Mouse (Mus musculus) heart, embryonic 16.5 days (tissue): ENCODE results near the gene Sf3a2. TPM values are rescaled to one million over a fixed set of nuclear protein-coding genes. Genes with fewer than 3 reads are reported as not detected.
A peak's percentile ranks its signal among the peaks of the same experiment; 100 is the strongest.

Source experiments
- ATAC-seq: fragments of 200-750 bp; cut with Nextera tagmentation; replicated peaks from 2 replicates; pipeline ENCODE4 v1.8.0; 2017; ENCODE audit warnings: moderate number of reproducible peaks; ENCODE audit not compliant: insufficient read depth, low FRiP score; ENCODE audit errors: extremely low read depth
- H3K27ac ChIP-seq: fragments of 300-500 bp; sonication (generic); 2 replicates; pipeline ENCODE4 v1.5.1; 2014; ENCODE audit warnings: mild to moderate bottlenecking, low read length, control low read depth, moderate library complexity
- H3K27me3 ChIP-seq: fragments of 300-500 bp; sonication (generic); 2 replicates; pipeline ENCODE4 v1.6.1; 2014; ENCODE audit warnings: low read length, mixed read lengths; ENCODE audit not compliant: control insufficient read depth, insufficient read depth
- H3K36me3 ChIP-seq: fragments of 300-500 bp; sonication (generic); 2 replicates; pipeline ENCODE4 v1.6.1; 2014; ENCODE audit not compliant: control insufficient read depth, insufficient read depth
- H3K4me1 ChIP-seq: fragments of 300-500 bp; sonication (generic); 2 replicates; pipeline ENCODE4 v1.6.1; 2014; ENCODE audit warnings: low read length, mixed read lengths; ENCODE audit not compliant: control insufficient read depth, insufficient read depth
- H3K4me2 ChIP-seq: fragments of 300-500 bp; sonication (generic); 2 replicates; pipeline ENCODE4 v1.6.1; 2014; ENCODE audit warnings: low read depth, mild to moderate bottlenecking, control low read depth, low read length
- H3K4me3 ChIP-seq: fragments of 300-500 bp; sonication (generic); 2 replicates; pipeline ENCODE4 v1.5.1; 2014; ENCODE audit warnings: mild to moderate bottlenecking, control low read depth, low read length
- H3K9ac ChIP-seq: fragments of 300-500 bp; sonication (generic); 2 replicates; pipeline ENCODE4 v1.6.1; 2014; ENCODE audit warnings: low read length, control low read depth
- H3K9me3 ChIP-seq: fragments of 300-500 bp; sonication (generic); replicated peaks from 2 replicates; pipeline ENCODE4 v1.6.1; 2016; ENCODE audit warnings: low read length; ENCODE audit not compliant: control insufficient read depth
- WGBS: fragments of 180-500 bp; shearing (Covaris S2); extraction: QIAGEN DNeasy Blood & Tissue Kit; methylation state at CpG from one replicate; pipeline ENCODE4 v1.1.7; 2014; 5-methylcytosine and 5-hydroxymethylcytosine counted together
- microRNA counts: library from miRNA; unstranded; fragments of <30 nt; microRNA quantifications from one replicate; lab custom pipeline; 2016
- microRNA-seq: library from miRNA; unstranded; fragments of <30 nt; microRNA quantifications from one replicate; pipeline ENCODE4, GENCODE M21; 2017
- polyA plus RNA-seq: library from polyadenylated mRNA; unstranded; fragments of >200 nt; fragmentation: Nextera tagmentation; extraction: Ambion mirVana; gene quantifications from 2 replicates; pipeline ENCODE4 v1.2.1, GENCODE M21; 2015

The Sf3a2 gene
- polyA plus RNA-seq, 1 experiment from 2014 or later = 47.7 TPM

GRCm38 (mm10) chr10:80843087-80843930, 45.3 kb downstream of the Sf3a2 start:
- Histone ChIP-seq H3K9ac (peak overlapping the region; percentile 57), H3K27ac (no peak overlapping the region), H3K4me1 (peaks cover 7% of the 10 kb centered on the region), H3K9me3 (no peaks in the 10 kb centered on the region), H3K36me3 (no peaks in the 10 kb centered on the region), H3K4me2 (peak overlapping the region; percentile 79), H3K27me3 (peaks cover 26% of the 10 kb centered on the region), H3K4me3 (peak overlapping the region; percentile 54)
- 10% methylated on average over 32 of the region's 32 CpGs for WGBS
- ATAC-seq = no peak

GRCm38 (mm10) chr10:80843931-80844547, 46.0 kb downstream of the Sf3a2 start, which contains the start of gene Lingo3:
Gene Lingo3, minus strand, starts transcription at chr10:80844039.
- Histone ChIP-seq H3K36me3 (no peaks in the 10 kb centered on the region), H3K9me3 (no peaks in the 10 kb centered on the region), H3K9ac (peak within 1 kb of the TSS; percentile 57), H3K27me3 (peaks cover 26% of the 10 kb centered on the region), H3K27ac (no peak within 1 kb of the TSS), H3K4me1 (peaks cover 12% of the 10 kb centered on the region), H3K4me3 (peak within 1 kb of the TSS; percentile 54), H3K4me2 (peak within 1 kb of the TSS; percentile 79)
- 6% methylated on average over 48 of the region's 51 CpGs for WGBS
- no peak for ATAC-seq

- no peaks in the 10 kb centered on the region for H3K36me3 ChIP-seq
- no peak for ATAC-seq
- no peak overlapping the region for H3K4me2 ChIP-seq
- WGBS = 47% methylated on average over 8 of the region's 8 CpGs
- H3K9ac ChIP-seq = no peak overlapping the region
- H3K4me1 ChIP-seq = peaks cover 14% of the 10 kb centered on the region
- no peak overlapping the region for H3K4me3 ChIP-seq
- H3K9me3 ChIP-seq = no peaks in the 10 kb centered on the region
- H3K27me3 ChIP-seq = peaks cover 26% of the 10 kb centered on the region
- H3K27ac ChIP-seq = no peak overlapping the region
Measured at GRCm38 (mm10) chr10:80845055-80845693, 47.2 kb downstream of the Sf3a2 start.

- H3K27me3 ChIP-seq = peaks cover 26% of the 10 kb centered on the region
- no peaks in the 10 kb centered on the region for H3K36me3 ChIP-seq
- H3K4me3 ChIP-seq = no peak overlapping the region
- WGBS = 69% methylated on average over 12 of the region's 12 CpGs
- H3K4me2 ChIP-seq = no peak overlapping the region
- H3K9ac ChIP-seq = no peak overlapping the region
- no peak for ATAC-seq
- peaks cover 14% of the 10 kb centered on the region for H3K4me1 ChIP-seq
- no peaks in the 10 kb centered on the region for H3K9me3 ChIP-seq
- H3K27ac ChIP-seq = no peak overlapping the region
Measured at GRCm38 (mm10) chr10:80845732-80846131, 47.7 kb downstream of the Sf3a2 start.

GRCm38 (mm10) chr10:80848571-80848970, 50.6 kb downstream of the Sf3a2 start:
- H3K4me1 ChIP-seq = peaks cover 11% of the 10 kb centered on the region
- ATAC-seq = 0 out of 2 replicates have a peak, but pooled peaks have one; percentile 25
- H3K27ac ChIP-seq = no peak overlapping the region
- no peak overlapping the region for H3K4me2 ChIP-seq
- peaks cover 16% of the 10 kb centered on the region for H3K36me3 ChIP-seq
- 15% methylated on average over 10 of the region's 10 CpGs for WGBS
- no peaks in the 10 kb centered on the region for H3K9me3 ChIP-seq
- peaks cover 11% of the 10 kb centered on the region for H3K27me3 ChIP-seq
- no peak overlapping the region for H3K9ac ChIP-seq
- H3K4me3 ChIP-seq = no peak overlapping the region

MicroRNA genes within 50 kb of the gene (microRNA counts, 519-probe panel; counts per million panel counts)
- microRNA mmu-miR-1982 (lab: Ali Mortazavi, UCI) = not detected

Small RNA genes within 50 kb of the gene (microRNA-seq; reads per million reads assigned to microRNA genes)
- 4.5 reads per million, percentile 17 among the genes with 10 or more reads in this experiment for gene Mir1982

Other genes starting within 250 kb of the Sf3a2 start
- 15.0 and 16.5 TPM in 2 replicates for gene Rexo1, start 236.6 kb upstream of the Sf3a2 start, polyA plus RNA-seq
- 5.8 and 6.0 TPM in 2 replicates for gene Klf16, start 220.9 kb upstream of the Sf3a2 start, polyA plus RNA-seq
- 79.5 and 91.7 TPM in 2 replicates for gene Abhd17a, start 207.9 kb upstream of the Sf3a2 start, polyA plus RNA-seq
- 60.1 and 68.4 TPM in 2 replicates for gene Scamp4, start 195.3 kb upstream of the Sf3a2 start, polyA plus RNA-seq
- gene Adat3, start 195.3 kb upstream of the Sf3a2 start, polyA plus RNA-seq = 3.5 and 4.0 TPM in 2 replicates
- 2.2 and 2.8 TPM in 2 replicates for gene Gm49322, start 192.2 kb upstream of the Sf3a2 start, polyA plus RNA-seq
- 50.7 and 103 TPM in 2 replicates for gene Csnk1g2, start 175.4 kb upstream of the Sf3a2 start, polyA plus RNA-seq
- gene Btbd2, start 141.1 kb upstream of the Sf3a2 start, polyA plus RNA-seq = 41.7 and 58.2 TPM in 2 replicates
- gene Mknk2, start 120.1 kb upstream of the Sf3a2 start, polyA plus RNA-seq = 82.1 and 92.8 TPM in 2 replicates
- 29.0 and 33.4 TPM in 2 replicates for gene Mob3a, start 96.2 kb upstream of the Sf3a2 start, polyA plus RNA-seq
- 11.2 and 13.2 TPM in 2 replicates for gene Izumo4, start 96.0 kb upstream of the Sf3a2 start, polyA plus RNA-seq
- gene Ap3d1, start 55.9 kb upstream of the Sf3a2 start, polyA plus RNA-seq = 45.7 and 49.5 TPM in 2 replicates
- 18.8 and 19.2 TPM in 2 replicates for gene Dot1l, start 43.0 kb upstream of the Sf3a2 start, polyA plus RNA-seq
- gene Plekhj1, start 428 bp downstream of the Sf3a2 start, polyA plus RNA-seq = 79.4 and 83.3 TPM in 2 replicates
- 0.13 and 0.29 TPM in 2 replicates for gene Amh, start 7.0 kb downstream of the Sf3a2 start, polyA plus RNA-seq
- gene Jsrp1, start 15.3 kb downstream of the Sf3a2 start, polyA plus RNA-seq = 5.6 and 6.7 TPM in 2 replicates
- gene Oaz1, start 28.5 kb downstream of the Sf3a2 start, polyA plus RNA-seq = 2,111 and 2,265 TPM in 2 replicates
- 0.39 and 0.84 TPM in 2 replicates for gene Lingo3, start 45.8 kb downstream of the Sf3a2 start, polyA plus RNA-seq
- gene Lsm7, start 57.0 kb downstream of the Sf3a2 start, polyA plus RNA-seq = 141 and 148 TPM in 2 replicates
- gene Sppl2b, start 57.1 kb downstream of the Sf3a2 start, polyA plus RNA-seq = 28.4 and 33.2 TPM in 2 replicates
- gene Tmprss9, start 73.7 kb downstream of the Sf3a2 start, polyA plus RNA-seq = not detected in 2 replicates
- gene Timm13, start 102.8 kb downstream of the Sf3a2 start, polyA plus RNA-seq = 286 and 289 TPM in 2 replicates
- gene Lmnb2, start 120.0 kb downstream of the Sf3a2 start, polyA plus RNA-seq = 27.5 and 30.0 TPM in 2 replicates
- 33.6 and 34.3 TPM in 2 replicates for gene Gadd45b, start 131.9 kb downstream of the Sf3a2 start, polyA plus RNA-seq
- gene Gng7, start 216.7 kb downstream of the Sf3a2 start, polyA plus RNA-seq = 1.4 TPM in 2 replicates
- gene Diras1, start 227.5 kb downstream of the Sf3a2 start, polyA plus RNA-seq = 0.06 and 0.09 TPM in 2 replicates
- gene Slc39a3, start 239.2 kb downstream of the Sf3a2 start, polyA plus RNA-seq = 9.6 and 10.8 TPM in 2 replicates